Mouse (Mus musculus): ENCODE results near the gene Rab31. TPM values are rescaled to one million over a fixed set of nuclear protein-coding genes. Genes with fewer than 3 reads are reported as not detected.
A peak's percentile ranks its signal among the peaks of the same experiment; 100 is the strongest.

Gene Rab31
- polyA plus RNA-seq, 1 experiment: 60.7 TPM

DNA sequence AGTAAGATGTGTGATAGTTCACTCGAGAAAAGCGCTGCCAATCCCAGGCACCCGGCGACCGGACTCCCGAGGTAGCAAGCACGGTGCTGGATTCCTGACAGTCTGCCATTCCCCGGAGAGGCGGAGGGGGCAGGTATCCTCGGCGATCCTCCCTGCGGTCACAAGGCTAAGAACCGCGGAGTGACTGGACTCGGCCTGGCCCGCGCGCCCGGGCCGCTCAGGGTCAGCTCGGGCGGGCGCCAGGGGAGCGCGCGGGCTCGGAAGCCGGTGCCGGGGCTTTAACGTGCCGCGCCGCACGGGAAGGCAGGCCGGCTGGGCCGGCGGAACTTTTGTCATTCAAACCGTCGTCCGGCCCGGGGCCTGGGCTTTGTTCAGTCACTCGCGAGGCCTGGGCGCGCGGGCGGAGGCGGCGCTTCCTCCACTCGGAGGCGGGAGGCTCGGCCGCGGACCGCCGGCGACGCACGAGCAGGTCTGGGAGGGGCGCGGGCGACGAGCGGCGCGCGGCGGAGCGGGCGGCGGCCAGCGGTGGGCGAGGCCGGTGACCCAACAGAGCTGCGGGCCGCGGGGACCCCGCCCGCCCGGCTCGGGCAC is 10.1 kb upstream of the Rab31 start, which contains the start of gene Ppp4r1:
Ppp4r1 (plus strand) TSS at position 23 of the 591 bp plus-strand sequence.
- H3K4me2 ChIP-seq (ENCODE audit: low read depth): peak within 1 kb of the TSS; percentile 89
- H3K27me3 ChIP-seq (ENCODE audit: control insufficient read depth, insufficient read depth, insufficient read length): no peaks in the 10 kb centered on the region
- H3K4me3 ChIP-seq: peak within 1 kb of the TSS; percentile 49
- H3ac ChIP-seq (ENCODE audit: control insufficient read depth, insufficient read length): peak within 1 kb of the TSS; percentile 98
- peaks cover 42% of the 10 kb centered on the region for H3K79me2 ChIP-seq (ENCODE audit: control insufficient read depth, insufficient read depth)
- no peaks in the 10 kb centered on the region for H3K36me3 ChIP-seq (ENCODE audit: control insufficient read depth, insufficient read depth)
- TF ChIP-seq POLR2AphosphoS2 (IDR thresholded peaks at IDR 0.05; ENCODE audit: insufficient read length, low read depth): peak; percentile 64
- no peak for TF ChIP-seq USF1 (IDR thresholded peaks at IDR 0.05; ENCODE audit: low read depth)
- peak; percentile 60 for TF ChIP-seq POLR2A (IDR thresholded peaks at IDR 0.05; ENCODE audit: insufficient read length, low read depth)

DNA sequence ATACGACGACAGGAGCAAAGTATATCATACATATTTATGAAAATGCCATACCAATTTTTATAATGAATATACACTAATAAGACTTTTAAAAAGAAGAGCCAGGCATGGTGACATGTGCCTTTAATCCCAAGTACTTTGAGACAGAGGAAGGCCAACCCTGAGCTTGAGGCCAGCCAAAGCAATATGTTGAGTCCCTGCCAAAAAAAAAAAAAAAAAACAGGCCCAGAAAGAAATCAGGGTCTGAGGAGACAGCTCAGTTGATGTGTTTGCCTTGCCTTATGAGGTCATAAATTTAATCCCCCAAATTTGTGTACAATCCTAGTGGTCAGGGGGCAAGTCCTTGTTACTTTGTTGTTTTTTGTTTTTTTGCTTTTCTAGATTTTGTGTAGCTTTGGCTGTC is 8.4 kb upstream of the Rab31 start:
- TF ChIP-seq POLR2A (IDR thresholded peaks at IDR 0.05; ENCODE audit: insufficient read length, low read depth) (no peak), MAX (IDR thresholded peaks at IDR 0.05; ENCODE audit: low read depth) (no peak), MYOD1 (IDR thresholded peaks at IDR 0.05; ENCODE audit: control insufficient read depth in 1 of 3, insufficient read length in 2 of 3, low read depth in 2 of 3) (no peak), TCF3 (IDR thresholded peaks at IDR 0.05; ENCODE audit: insufficient read length, low read depth) (no peak), CEBPB (IDR thresholded peaks at IDR 0.05; ENCODE audit: insufficient read depth, poor library complexity, severe bottlenecking) (no peak), E2F4 (IDR thresholded peaks at IDR 0.05; ENCODE audit: insufficient read depth) (no peak), POLR2AphosphoS2 (IDR thresholded peaks at IDR 0.05; ENCODE audit: insufficient read length, low read depth) (no peak), MYOG (IDR thresholded peaks at IDR 0.05; ENCODE audit: control insufficient read depth in 1 of 3, insufficient read depth in 1 of 3, insufficient read length in 2 of 3, low read depth in 2 of 3) (no peak), REST (IDR thresholded peaks at IDR 0.05; ENCODE audit: insufficient read depth, insufficient read length) (no peak), USF1 (IDR thresholded peaks at IDR 0.05; ENCODE audit: low read depth) (no peak), SRF (IDR thresholded peaks at IDR 0.05; ENCODE audit: control insufficient read depth, insufficient read length, low read depth) (no peak), TCF12 (IDR thresholded peaks at IDR 0.05; ENCODE audit: insufficient read depth, poor library complexity, severe bottlenecking) (no peak)
- Histone ChIP-seq H3K4me2 (ENCODE audit: low read depth) (no peak overlapping the region), H3K36me3 (ENCODE audit: control insufficient read depth, insufficient read depth) (no peaks in the 10 kb centered on the region), H3K27me3 (ENCODE audit: control insufficient read depth, insufficient read depth, insufficient read length) (no peaks in the 10 kb centered on the region), H3ac (ENCODE audit: control insufficient read depth, insufficient read length) (no peak overlapping the region), H3K79me2 (ENCODE audit: control insufficient read depth, insufficient read depth) (peaks cover 25% of the 10 kb centered on the region), H3K4me3 (no peak overlapping the region)

DNA sequence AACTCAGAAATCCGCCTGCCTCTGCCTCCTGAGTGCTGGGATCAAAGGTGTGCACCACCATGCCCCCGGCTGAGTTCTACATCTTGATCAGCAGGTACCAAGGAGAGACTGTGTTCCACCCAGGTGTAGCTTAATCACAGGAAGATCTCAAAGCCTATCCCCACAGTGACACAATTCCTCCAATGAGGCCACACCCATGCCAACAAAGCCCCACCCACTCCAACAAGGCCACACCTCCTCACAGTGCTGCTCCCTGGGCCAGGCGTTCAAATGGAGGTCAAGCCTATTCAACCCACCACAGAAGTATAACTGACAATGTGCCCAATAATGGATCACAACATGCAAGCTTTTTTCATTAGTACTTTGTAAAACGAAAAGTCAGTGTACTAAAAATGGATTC is 4.9 kb upstream of the Rab31 start:
- Histone ChIP-seq H3K27me3 (ENCODE audit: control insufficient read depth, insufficient read depth, insufficient read length) (no peaks in the 10 kb centered on the region), H3K79me2 (ENCODE audit: control insufficient read depth, insufficient read depth) (no peaks in the 10 kb centered on the region), H3K36me3 (ENCODE audit: control insufficient read depth, insufficient read depth) (no peaks in the 10 kb centered on the region), H3K4me3 (no peak overlapping the region), H3ac (ENCODE audit: control insufficient read depth, insufficient read length) (no peak overlapping the region), H3K4me2 (ENCODE audit: low read depth) (no peak overlapping the region)
- no peak for TF ChIP-seq TCF12 (IDR thresholded peaks at IDR 0.05; ENCODE audit: insufficient read depth, poor library complexity, severe bottlenecking)
- no peak for TF ChIP-seq MAX (IDR thresholded peaks at IDR 0.05; ENCODE audit: low read depth)
- no peak for TF ChIP-seq MYOG (IDR thresholded peaks at IDR 0.05; ENCODE audit: control insufficient read depth in 1 of 3, insufficient read depth in 1 of 3, insufficient read length in 2 of 3, low read depth in 2 of 3)
- TF ChIP-seq POLR2A (IDR thresholded peaks at IDR 0.05; ENCODE audit: insufficient read length, low read depth): no peak
- no peak for TF ChIP-seq MYOD1 (IDR thresholded peaks at IDR 0.05; ENCODE audit: control insufficient read depth in 1 of 3, insufficient read length in 2 of 3, low read depth in 2 of 3)
- no peak for TF ChIP-seq REST (IDR thresholded peaks at IDR 0.05; ENCODE audit: insufficient read depth, insufficient read length)
- no peak for TF ChIP-seq POLR2AphosphoS2 (IDR thresholded peaks at IDR 0.05; ENCODE audit: insufficient read length, low read depth)
- no peak for TF ChIP-seq SRF (IDR thresholded peaks at IDR 0.05; ENCODE audit: control insufficient read depth, insufficient read length, low read depth)
- TF ChIP-seq TCF3 (IDR thresholded peaks at IDR 0.05; ENCODE audit: insufficient read length, low read depth): no peak
- TF ChIP-seq CEBPB (IDR thresholded peaks at IDR 0.05; ENCODE audit: insufficient read depth, poor library complexity, severe bottlenecking): no peak

DNA sequence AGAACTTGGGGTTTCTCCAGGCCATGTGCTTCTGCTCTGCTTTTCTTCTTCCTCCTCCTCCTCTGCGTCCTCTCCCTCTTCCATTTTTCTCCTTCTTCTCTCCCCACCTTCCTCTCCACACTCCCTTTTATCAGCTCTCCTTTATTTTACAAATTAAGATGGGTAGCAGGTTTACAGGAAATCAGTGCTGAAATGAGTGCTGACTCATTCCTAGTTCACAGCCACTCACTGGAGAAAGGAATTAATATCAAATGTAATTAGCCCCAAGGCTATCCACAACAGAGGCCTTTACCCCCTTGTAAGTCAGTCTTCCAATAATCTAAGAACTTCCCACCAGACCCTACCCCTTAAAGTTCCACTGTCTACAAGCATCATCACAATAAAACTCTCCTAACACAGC is 3.7 kb upstream of the Rab31 start:
- Histone ChIP-seq H3K27me3 (ENCODE audit: control insufficient read depth, insufficient read depth, insufficient read length) (no peaks in the 10 kb centered on the region), H3K79me2 (ENCODE audit: control insufficient read depth, insufficient read depth) (peaks cover 10% of the 10 kb centered on the region), H3K36me3 (ENCODE audit: control insufficient read depth, insufficient read depth) (no peaks in the 10 kb centered on the region), H3ac (ENCODE audit: control insufficient read depth, insufficient read length) (no peak overlapping the region), H3K4me2 (ENCODE audit: low read depth) (no peak overlapping the region), H3K4me3 (no peak overlapping the region)
- TF ChIP-seq MAX (IDR thresholded peaks at IDR 0.05; ENCODE audit: low read depth): no peak
- TF ChIP-seq REST (IDR thresholded peaks at IDR 0.05; ENCODE audit: insufficient read depth, insufficient read length): no peak
- TF ChIP-seq TCF3 (IDR thresholded peaks at IDR 0.05; ENCODE audit: insufficient read length, low read depth): no peak
- no peak for TF ChIP-seq CEBPB (IDR thresholded peaks at IDR 0.05; ENCODE audit: insufficient read depth, poor library complexity, severe bottlenecking)
- TF ChIP-seq POLR2AphosphoS2 (IDR thresholded peaks at IDR 0.05; ENCODE audit: insufficient read length, low read depth): no peak
- no peak for TF ChIP-seq MYOG (IDR thresholded peaks at IDR 0.05; ENCODE audit: control insufficient read depth in 1 of 3, insufficient read depth in 1 of 3, insufficient read length in 2 of 3, low read depth in 2 of 3)
- TF ChIP-seq E2F4 (IDR thresholded peaks at IDR 0.05; ENCODE audit: insufficient read depth): no peak

DNA sequence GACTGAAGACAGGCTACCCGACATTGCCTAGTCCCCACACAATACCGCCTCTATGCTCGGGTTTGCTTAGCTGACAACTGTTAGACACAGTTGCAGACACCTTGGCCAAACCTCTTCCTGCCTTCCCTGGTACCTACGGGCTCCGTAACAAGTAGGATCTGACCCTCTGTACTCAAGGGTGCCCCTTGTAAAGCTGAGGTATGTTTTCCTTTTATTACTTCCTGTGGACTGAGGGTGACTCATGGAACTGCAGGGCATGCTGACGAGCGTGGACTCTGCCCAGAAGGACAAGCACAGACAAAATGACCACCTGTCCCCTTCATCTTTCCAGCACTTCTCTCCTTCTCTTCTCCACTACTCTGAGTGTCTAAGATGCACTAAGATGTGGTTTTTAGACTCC is 1.9 kb upstream of the Rab31 start:
- no peaks in the 10 kb centered on the region for H3K36me3 ChIP-seq (ENCODE audit: control insufficient read depth, insufficient read depth)
- no peak overlapping the region for H3K4me3 ChIP-seq
- peak in 2 of 3 experiments; percentile 22 to 64 for TF ChIP-seq MYOD1 (IDR thresholded peaks at IDR 0.05; ENCODE audit: control insufficient read depth in 1 of 3, insufficient read length in 2 of 3, low read depth in 2 of 3)
- TF ChIP-seq TCF3 (IDR thresholded peaks at IDR 0.05; ENCODE audit: insufficient read length, low read depth): no peak
- TF ChIP-seq CEBPB (IDR thresholded peaks at IDR 0.05; ENCODE audit: insufficient read depth, poor library complexity, severe bottlenecking): no peak
- no peak for TF ChIP-seq MAX (IDR thresholded peaks at IDR 0.05; ENCODE audit: low read depth)
- H3K27me3 ChIP-seq (ENCODE audit: control insufficient read depth, insufficient read depth, insufficient read length): no peaks in the 10 kb centered on the region
- H3ac ChIP-seq (ENCODE audit: control insufficient read depth, insufficient read length): no peak overlapping the region
- H3K79me2 ChIP-seq (ENCODE audit: control insufficient read depth, insufficient read depth): peaks cover 27% of the 10 kb centered on the region
- H3K4me2 ChIP-seq (ENCODE audit: low read depth): peak overlapping the region; percentile 71

Data from myocyte (in vitro differentiated cells).